Mouse (Mus musculus): ENCODE results near the gene Klf11.
A peak's percentile ranks its signal among the peaks of the same experiment; 100 is the strongest.
"Not testable (repeated sequence)": the region's sequence is repeated elsewhere in the genome, so short reads cannot be mapped to it uniquely, and the experiment has no call there.

Klf11 gene

GRCm38 (mm10) chr12:24654065-24654862, 3.2 kb downstream of the Klf11 start:
- no peak for DNase-seq (ENCODE audit: low read depth, low spot score)

GRCm38 (mm10) chr12:24656436-24656835, 5.4 kb downstream of the Klf11 start:
- no peak for DNase-seq (ENCODE audit: low read depth, low spot score)

- no peak for DNase-seq (ENCODE audit: low read depth, low spot score)
Observed at GRCm38 (mm10) chr12:24658998-24659397, 7.9 kb downstream of the Klf11 start.

DNA sequence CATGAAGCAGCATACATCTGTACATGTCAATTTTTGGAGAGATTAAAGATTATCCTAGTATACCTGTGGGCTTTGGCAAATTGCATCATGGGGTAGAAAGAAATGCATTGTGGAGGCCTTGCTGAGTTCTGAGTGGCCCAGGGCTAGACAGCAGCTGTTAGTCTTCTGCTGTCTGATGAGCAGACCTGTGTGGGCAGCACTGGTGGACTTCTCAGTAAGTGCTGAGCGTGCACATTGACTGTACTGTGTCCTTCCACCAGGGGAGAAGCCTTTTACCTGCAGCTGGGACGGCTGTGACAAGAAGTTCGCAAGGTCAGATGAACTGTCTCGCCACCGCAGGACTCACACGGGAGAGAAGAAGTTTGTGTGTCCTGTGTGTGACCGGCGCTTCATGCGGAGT, 8.8 kb downstream of the Klf11 start:
- DNase-seq (ENCODE audit: low read depth, low spot score) = no peak

DNA sequence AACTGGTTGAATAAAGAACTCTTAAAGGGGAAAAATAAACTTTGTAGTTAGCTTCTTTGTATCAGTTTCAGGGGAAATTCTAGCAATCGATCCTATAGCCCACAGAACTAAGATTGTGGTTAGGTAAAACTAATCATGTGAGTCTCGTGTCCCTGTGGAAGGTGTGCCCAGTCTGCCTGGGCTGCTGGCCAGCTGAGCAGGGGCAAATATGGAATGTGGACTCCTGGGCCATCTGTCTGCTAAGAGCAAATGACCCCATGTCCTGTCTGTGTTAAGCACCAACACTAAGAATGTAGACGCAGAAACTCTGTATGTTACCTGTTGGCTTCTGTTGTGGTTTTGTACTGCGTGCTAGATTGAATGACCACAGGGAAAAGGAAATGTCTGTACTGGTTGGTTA, 10.0 kb downstream of the Klf11 start:
- no peak for DNase-seq (ENCODE audit: low read depth, low spot score)

GRCm38 (mm10) chr12:24662131-24662530, 11.1 kb downstream of the Klf11 start:
- no peak for DNase-seq (ENCODE audit: low read depth, low spot score)

DNA sequence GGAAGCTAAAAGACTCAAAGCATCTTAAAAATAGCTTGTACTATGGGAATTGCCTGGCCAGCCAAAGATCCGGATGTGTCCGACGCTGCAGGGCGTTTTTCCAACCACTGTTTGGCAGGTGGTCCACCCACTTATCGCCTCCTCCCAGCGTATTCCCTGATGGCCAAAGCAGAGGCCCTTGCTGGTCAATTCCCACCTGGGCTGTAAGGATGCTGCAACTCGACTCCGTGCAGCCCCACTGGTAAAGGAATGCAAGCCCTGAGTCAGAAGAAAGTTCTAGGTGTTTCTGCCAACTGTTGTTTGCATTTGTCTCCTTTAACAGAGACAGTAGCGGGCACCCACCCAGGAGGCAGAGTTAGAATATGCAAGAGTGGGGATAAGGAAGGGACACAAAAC, 29.0 kb downstream of the Klf11 start:
- no peak for DNase-seq (ENCODE audit: low read depth, low spot score)

DNA sequence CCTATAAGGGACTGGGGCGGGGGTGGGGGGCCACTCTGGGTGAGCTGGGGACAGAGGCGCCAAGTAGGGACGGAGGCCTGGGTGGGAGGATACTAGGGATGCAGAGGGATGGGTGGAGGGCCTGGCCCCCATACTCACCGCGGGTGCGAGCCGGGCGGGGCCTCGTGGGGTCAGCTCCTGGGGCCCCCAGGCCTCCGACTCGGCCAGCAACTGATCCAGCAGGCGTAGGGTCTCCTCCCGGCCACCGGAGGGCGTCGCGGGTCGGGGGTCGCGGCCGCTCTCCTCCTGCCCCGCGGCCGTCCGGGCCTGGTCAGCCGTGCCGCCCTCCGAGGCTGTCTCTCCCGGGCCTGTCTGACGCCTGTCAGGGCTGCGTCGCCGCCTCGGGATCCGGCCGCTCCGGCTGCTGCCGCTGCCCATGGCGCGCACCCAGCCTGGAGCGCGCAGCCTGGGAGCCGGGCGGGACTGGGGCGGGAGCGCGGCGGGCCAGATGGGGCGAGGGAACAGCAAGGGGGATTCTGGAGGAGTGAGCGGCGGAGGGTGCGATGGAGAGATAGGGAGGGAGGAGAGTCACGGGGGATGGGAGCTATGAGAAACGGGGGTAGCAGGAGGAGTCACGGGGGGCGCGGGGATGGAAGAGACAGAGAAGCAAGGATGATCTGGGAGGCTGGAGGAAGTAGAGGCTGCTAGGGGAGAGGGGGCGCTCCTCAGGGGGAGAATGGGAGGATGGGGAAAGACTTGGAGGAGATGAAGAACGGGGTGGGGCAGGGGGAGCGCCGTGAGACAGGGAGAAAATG, 29.6 kb downstream of the Klf11 start:
- no peak for DNase-seq (ENCODE audit: low read depth, low spot score)

DNA sequence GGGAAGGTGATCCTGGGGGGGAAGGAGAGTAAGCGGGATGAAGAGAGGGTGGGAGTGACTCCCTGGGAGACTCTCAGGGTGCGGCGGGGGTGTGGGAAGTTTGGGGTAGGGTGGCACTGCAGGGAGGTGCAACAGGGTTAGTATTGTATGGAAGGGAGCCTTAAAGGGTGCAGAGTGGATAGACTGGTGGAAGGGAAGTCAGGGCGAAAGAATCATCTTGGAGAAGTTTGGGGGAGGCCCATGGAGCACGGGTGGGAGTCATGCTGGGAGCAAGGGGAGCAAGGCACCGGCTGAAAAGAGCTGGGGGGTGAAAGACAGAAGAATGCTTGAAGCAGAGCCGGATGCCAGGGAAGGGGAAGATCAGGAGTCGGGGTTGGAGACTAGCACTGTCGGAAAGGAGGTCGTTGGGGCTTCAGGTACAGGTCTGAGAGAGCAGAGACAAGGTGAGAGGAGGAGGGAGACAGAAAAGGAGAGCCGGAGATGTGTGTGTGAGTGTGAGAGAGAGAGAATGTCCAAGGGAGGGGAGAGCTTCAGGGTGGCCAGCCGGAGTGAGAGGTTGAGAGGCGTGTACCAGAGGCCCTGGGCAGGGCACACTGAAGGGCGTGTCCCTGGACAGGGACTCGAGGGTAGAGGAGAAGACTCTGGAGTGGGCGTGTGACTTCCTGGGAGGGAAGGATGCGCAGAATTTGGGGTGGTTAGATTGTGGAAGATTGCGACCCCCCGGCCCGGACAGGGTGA, 30.4 kb downstream of the Klf11 start, which contains the start of gene Cys1:
Cys1 (minus strand) TSS at position 528 of the 738 bp plus-strand sequence.
- no peak for DNase-seq (ENCODE audit: low read depth, low spot score)

DNA sequence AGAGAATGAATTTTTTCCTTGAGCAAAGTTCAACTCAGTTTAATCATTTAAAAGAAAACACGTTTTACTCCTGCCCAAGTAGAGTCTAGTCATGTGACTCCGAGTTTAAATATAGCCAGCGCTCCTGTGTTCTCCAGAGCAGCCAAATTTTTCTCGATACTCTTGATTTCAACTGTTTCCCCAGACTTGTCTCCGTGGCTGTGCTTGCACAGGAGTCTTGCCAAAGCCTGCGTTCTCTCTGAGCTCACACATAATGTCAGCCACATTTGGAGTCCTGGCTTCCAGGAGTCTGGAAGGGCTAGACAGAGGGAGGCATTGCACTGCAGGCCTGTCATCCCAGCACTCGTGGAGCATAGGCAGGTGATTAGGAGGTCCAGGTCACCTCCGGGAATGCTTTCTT, 31.5 kb downstream of the Klf11 start:
- DNase-seq (ENCODE audit: low read depth, low spot score) = no peak

DNA sequence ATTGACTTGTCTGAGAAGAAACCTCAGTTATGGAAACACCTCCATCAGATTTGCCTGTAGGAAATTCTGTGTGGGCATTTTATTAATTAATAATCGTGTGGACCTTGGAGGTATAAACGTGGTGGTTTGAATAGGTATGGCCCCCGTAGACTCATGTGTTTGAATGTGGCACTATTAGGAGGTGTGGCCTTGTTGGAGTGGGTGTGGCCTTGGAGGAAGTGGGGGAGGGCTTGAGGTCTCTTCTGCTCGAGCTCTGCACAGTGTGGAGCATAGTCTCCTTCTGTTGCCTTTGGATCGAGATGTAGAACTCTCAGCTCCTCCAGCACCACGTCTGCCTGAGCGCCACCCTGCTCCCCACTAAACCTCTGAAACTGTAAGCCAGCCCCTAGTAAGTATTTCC, 32.4 kb downstream of the Klf11 start:
- no peak for DNase-seq (ENCODE audit: low read depth, low spot score)

- no peak for DNase-seq (ENCODE audit: low read depth, low spot score)
Observed at GRCm38 (mm10) chr12:24686038-24686695, 35.1 kb downstream of the Klf11 start.

DNA sequence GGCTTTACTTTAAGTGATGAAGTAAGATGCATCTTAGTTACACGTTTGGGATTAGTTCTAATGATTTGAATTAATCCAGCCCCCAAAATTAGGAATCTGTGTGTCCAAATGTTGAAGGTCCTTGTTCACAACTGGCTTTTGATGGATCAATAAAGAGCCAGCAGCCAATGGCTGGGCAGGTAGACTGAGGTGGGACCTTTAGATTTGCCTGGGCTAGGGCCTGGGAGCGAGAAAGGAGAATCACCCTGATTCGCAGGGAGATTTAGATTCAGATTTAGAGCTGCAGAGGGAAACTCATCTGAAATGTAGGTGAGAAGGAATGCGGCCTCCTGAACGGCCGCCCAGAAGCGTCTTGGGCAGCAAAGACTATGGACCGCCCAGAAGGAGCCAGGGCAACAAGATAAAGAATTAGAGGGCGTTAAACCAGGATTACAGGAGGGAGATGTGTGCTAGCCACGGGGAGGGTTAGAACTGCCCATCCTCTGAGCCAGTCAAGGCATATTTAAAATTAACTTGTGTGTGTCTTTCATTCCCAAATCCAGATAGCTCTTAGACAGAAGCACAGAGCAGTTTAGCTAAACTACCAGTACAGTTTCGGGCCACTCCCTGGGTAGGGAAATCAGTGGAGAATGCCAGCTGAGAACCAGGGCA, 35.7 kb downstream of the Klf11 start:
- DNase-seq (ENCODE audit: low read depth, low spot score) = no peak

- no peak for DNase-seq (ENCODE audit: low read depth, low spot score)
Observed at GRCm38 (mm10) chr12:24690351-24690750, 39.3 kb downstream of the Klf11 start.

DNA sequence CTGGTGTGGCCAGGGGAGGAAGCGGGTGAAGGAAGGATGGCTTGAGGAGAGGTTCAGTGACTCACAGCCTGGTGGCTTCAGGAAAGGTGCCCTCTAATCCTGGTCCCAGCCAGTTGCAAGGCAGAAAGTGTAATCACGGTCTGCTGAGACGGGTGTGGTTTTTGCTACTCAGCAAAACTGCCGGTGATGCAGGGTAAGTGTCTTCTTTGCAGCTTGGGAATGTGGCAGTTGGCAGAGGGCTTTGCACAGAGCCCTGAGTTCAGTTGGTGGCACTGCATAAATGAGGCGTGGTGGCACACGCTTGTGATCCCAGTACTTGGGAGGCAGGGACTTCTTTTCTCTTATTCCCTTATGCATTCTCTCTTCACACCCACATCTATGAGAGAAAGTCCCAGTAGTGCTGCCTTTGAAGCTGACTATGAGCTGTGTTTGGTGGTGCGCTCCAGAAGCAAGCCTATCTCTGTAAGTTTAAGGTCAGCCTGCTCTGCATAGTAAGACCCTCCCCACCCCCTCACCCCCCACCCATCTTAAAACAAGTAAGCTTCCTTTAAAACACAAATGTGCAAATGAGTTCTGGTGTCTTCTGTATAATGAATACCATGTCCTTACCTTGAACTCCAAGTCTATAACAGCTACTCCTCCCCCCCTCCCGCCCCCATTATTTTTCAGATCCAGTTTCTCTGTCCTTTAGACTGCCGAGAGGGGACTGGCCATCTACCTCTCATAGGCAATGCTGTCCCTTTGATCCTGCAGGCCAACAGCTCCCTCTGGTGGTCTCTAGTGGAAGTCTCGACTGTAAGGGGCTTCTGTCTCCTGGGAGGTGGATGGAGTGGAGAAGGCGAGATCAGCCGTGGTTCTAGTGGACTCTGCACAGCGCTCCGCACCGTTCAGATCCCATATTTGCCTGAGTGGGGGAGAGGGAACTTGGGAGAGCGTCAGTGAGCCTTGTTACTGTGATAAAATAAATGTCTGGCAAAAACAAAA, 45.7 kb downstream of the Klf11 start:
- peak; percentile 64 for DNase-seq (ENCODE audit: low read depth, low spot score)

DNA sequence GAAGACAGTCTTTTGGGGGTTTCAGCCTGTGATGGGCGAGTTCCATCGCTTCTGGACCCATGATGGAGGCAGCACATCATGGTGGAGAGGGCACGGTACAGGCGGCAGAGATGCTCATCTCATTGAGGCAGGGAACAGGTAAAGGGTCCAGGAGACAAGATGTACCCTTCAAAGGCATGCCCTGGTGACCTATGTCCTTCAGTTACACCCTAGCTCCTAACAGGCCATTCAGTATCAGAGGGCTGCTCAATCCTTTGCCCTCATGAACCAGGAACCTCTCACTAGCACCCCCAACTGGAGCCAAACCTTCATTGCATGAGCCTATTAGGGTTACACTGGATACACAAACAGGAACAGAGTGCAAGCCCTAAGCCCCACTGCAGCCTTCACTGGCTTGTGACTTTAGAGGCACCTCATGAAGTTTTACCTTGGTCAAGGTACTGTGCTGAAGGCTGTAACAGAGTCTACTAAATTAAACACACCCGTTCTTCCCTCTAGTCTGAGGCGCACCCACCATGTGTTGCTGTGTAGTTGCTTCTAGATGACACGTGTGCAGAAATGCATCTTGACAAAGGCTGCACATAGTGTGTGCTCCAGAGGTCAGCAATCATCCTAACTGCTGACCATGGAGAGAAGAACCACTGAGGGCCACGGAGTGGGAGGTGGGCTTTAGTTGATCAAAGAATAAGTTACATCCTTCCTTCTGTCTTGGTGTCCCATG, 46.6 kb downstream of the Klf11 start:
- no peak for DNase-seq (ENCODE audit: low read depth, low spot score)

- DNase-seq (ENCODE audit: low read depth, low spot score) = no peak
Observed at GRCm38 (mm10) chr12:24698514-24698913, 47.4 kb downstream of the Klf11 start.

GRCm38 (mm10) chr12:24699578-24699977, 48.5 kb downstream of the Klf11 start:
- DNase-seq (ENCODE audit: low read depth, low spot score) = no peak

DNA sequence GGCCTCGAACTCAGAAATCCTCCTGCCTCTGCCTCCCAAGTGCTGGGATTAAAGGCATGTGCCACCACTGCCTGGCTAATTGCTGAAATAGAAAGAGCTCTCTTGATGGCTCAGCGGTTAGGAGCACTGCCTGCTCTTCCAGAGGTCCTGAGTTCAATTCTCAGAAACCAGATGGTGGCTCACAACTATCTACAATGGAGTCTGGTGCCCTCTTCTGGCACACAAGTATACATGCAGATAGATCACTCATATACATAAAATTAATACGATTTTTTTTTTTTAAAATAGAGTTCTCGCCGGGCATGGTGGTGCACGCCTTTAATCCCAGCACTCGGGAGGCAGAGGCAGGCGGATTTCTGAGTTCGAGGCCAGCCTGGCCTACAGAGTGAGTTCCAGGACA, 50.5 kb downstream of the Klf11 start:
- DNase-seq (ENCODE audit: low read depth, low spot score) = not testable (repeated sequence)
